ENCODE assay signal across 8 mouse cellular contexts in the genomic region with DNA sequence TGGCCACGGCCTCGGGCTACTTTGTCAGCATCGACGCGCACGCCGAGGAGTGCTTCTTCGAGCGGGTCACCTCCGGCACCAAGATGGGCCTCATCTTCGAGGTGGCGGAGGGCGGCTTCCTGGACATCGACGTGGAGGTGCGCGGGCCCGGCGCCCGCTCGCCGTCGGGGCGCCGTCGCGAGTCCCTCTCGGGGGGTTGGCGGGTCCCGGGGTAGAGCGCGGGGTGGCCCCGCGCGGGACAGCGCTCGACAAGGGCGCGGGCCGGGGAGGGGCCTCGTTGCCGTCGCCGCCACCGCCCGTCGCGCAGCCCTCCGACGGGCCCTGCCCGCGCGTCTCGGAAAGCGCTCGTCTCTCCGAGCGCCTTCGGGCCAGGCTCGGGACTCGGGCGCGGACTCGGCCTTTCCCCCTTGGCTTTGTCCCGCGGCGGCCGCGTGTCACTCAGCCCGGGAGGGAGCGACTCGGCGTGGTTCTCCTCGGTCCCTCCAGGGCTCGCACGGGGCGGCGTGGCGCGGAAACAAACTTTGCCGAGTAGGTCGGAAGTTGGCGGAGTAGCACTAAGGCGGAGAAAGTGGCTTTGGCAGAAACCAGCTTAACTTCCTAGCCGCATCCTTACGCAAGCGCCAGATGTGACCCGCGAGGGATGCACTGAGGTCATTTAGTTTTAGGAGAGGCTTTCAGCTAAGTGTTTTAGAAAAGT. TPM values are rescaled to one million over a fixed set of nuclear protein-coding genes. Genes with fewer than 3 reads are reported as not detected.
DNase-seq lines count a peak whose midpoint lies in the region.

No protein-coding gene starts in this region.

- no peaks in the 10 kb centered on the region; the same call in 1 of the 2 replicates for H3K27me3 ChIP-seq in forebrain, embryonic 10.5 days (ENCODE audit: poor library complexity, severe bottlenecking)
- peaks cover 4% of the 10 kb centered on the region for H3K27me3 ChIP-seq in megakaryocyte, embryonic 14.5 days (replicated peaks)

- under 1% methylated on average over 82 of the region's 89 CpGs for WGBS in forebrain, embryonic 10.5 days

- H3K27ac ChIP-seq in forebrain, embryonic 10.5 days = peak overlapping the region; percentile 91

- intact Hi-C loops in heart, postnatal 14 days (cut with DNase I) = loop anchor here (2.0 kb wide), 1 partner anchor 62 kb away; the partner anchor contains the start of gene Rilpl2

- H3K4me3 ChIP-seq in forebrain, embryonic 10.5 days = peak overlapping the region; percentile 90
- peak overlapping the region; percentile 95 for H3K4me3 ChIP-seq in megakaryocyte, embryonic 14.5 days (replicated peaks)

- peak; percentile 28 for DNase-seq in ES-CJ7 (ENCODE audit: low read depth, low spot score)
- DNase-seq in adrenal gland, postnatal 4 days (ENCODE audit: low spot score in 2 of 2) = peak; percentile 60 to 66
- peak; percentile 51 for DNase-seq in forebrain, embryonic 10.5 days (ENCODE audit: extremely low spot score, low spot score)
- peak; percentile 77 to 83 for DNase-seq in heart, postnatal 14 days
- DNase-seq in kidney, postnatal 4 days = peak; percentile 81 to 90
- DNase-seq in right cerebral cortex, postnatal 10 days (ENCODE audit: low spot score in 2 of 2) = peak; percentile 71
- DNase-seq in urinary bladder, postnatal 10 days (ENCODE audit: low spot score) = peak; percentile 48

- H3K9me3 ChIP-seq in forebrain, embryonic 10.5 days = no peaks in the 10 kb centered on the region
- H3K9me3 ChIP-seq in megakaryocyte, embryonic 14.5 days = no peaks in the 10 kb centered on the region

- peaks cover 39% of the 10 kb centered on the region for H3K36me3 ChIP-seq in forebrain, embryonic 10.5 days (replicated peaks)
- H3K36me3 ChIP-seq in megakaryocyte, embryonic 14.5 days (replicated peaks; ENCODE audit: low read length) = peaks cover 37% of the 10 kb centered on the region

- H3K4me1 ChIP-seq in forebrain, embryonic 10.5 days = peaks cover 23% of the 10 kb centered on the region
- peaks cover 55% of the 10 kb centered on the region for H3K4me1 ChIP-seq in megakaryocyte, embryonic 14.5 days

RNA-seq across cellular contexts. Expression of gene Tmed2, which starts 0.6 kb away (rescaled TPM):
- 100 to 1,000 TPM; 199 to 213 TPM for total RNA-seq in adrenal gland, postnatal 4 days (2021)
- 474 and 480 TPM in 2 replicates for polyA plus RNA-seq in forebrain, embryonic 10.5 days (2016; fragmentation: Nextera tagmentation; extraction: Ambion mirVana)
- total RNA-seq in heart, postnatal 14 days (2021) = 100 to 1,000 TPM; 170 to 175 TPM
- 72.2 and 125 TPM in 2 replicates for polyA plus RNA-seq in megakaryocyte, embryonic 14.5 days (2012; ENCODE audit: insufficient read depth, low replicate concordance)

RNA-seq across cellular contexts. Expression of gene Rilpl1, which starts 9.9 kb away (rescaled TPM):
- 10 to 100 TPM; 23.0 TPM for total RNA-seq in adrenal gland, postnatal 4 days (2021)
- polyA plus RNA-seq in forebrain, embryonic 10.5 days (2016; fragmentation: Nextera tagmentation; extraction: Ambion mirVana) = 18.1 and 23.4 TPM in 2 replicates
- total RNA-seq in heart, postnatal 14 days (2021) = 100 to 1,000 TPM; 167 to 179 TPM
- 0.75 and 11.4 TPM in 2 replicates for polyA plus RNA-seq in megakaryocyte, embryonic 14.5 days (2012; ENCODE audit: insufficient read depth, low replicate concordance)

RNA-seq across cellular contexts. Expression of gene Ddx55, which starts 11.6 kb away (rescaled TPM):
- 10 to 100 TPM; 16.1 to 16.8 TPM for total RNA-seq in adrenal gland, postnatal 4 days (2021)
- 18.1 and 21.7 TPM in 2 replicates for polyA plus RNA-seq in forebrain, embryonic 10.5 days (2016; fragmentation: Nextera tagmentation; extraction: Ambion mirVana)
- total RNA-seq in heart, postnatal 14 days (2021) = 1 to 10 TPM; 5.4 to 6.7 TPM
- polyA plus RNA-seq in megakaryocyte, embryonic 14.5 days (2012; ENCODE audit: insufficient read depth, low replicate concordance) = 4.6 and 7.1 TPM in 2 replicates

RNA-seq across cellular contexts. Expression of gene Eif2b1, which starts 37.9 kb away (rescaled TPM):
- total RNA-seq in adrenal gland, postnatal 4 days (2021) = 10 to 100 TPM; 54.2 to 58.5 TPM
- 88.7 and 89.0 TPM in 2 replicates for polyA plus RNA-seq in forebrain, embryonic 10.5 days (2016; fragmentation: Nextera tagmentation; extraction: Ambion mirVana)
- 10 to 100 TPM; 33.7 to 37.2 TPM for total RNA-seq in heart, postnatal 14 days (2021)
- 8.4 and 10.9 TPM in 2 replicates for polyA plus RNA-seq in megakaryocyte, embryonic 14.5 days (2012; ENCODE audit: insufficient read depth, low replicate concordance)

RNA-seq across cellular contexts. Expression of gene Gtf2h3, which starts 37.9 kb away (rescaled TPM):
- total RNA-seq in adrenal gland, postnatal 4 days (2021) = 10 to 100 TPM; 43.2 to 45.5 TPM
- 98.9 and 117 TPM in 2 replicates for polyA plus RNA-seq in forebrain, embryonic 10.5 days (2016; fragmentation: Nextera tagmentation; extraction: Ambion mirVana)
- 10 to 100 TPM; 20.2 to 22.1 TPM for total RNA-seq in heart, postnatal 14 days (2021)
- 3.1 TPM in 1 of 2 replicates, not detected in the other for polyA plus RNA-seq in megakaryocyte, embryonic 14.5 days (2012; ENCODE audit: insufficient read depth, low replicate concordance)

Comparison
In these comparisons a context has a peak if more than half of its experiments do, and no peak if none do; other contexts are left out.
1. Peak in every context shown above with its lines: DNase-seq, H3K4me3 ChIP-seq and H3K27ac ChIP-seq.
2. DNase-seq: peak in every context shown above with its lines; median percentile 86 in kidney, postnatal 4 days; 80 in heart, postnatal 14 days; 71 in right cerebral cortex, postnatal 10 days; 63 in adrenal gland, postnatal 4 days; 51 in forebrain, embryonic 10.5 days; 48 in urinary bladder, postnatal 10 days; 28 in ES-CJ7.
3. RNA of gene Rilpl1, which starts 9.9 kb away (total RNA-seq): 167 to 179 TPM in heart, postnatal 14 days; 23.0 TPM in adrenal gland, postnatal 4 days; every median in the first group is over 4 times any median in the second.